Mouse (Mus musculus): Measurements from ENCODE around the gene Apobec1. TPM values are rescaled to one million over a fixed set of nuclear protein-coding genes. Genes with fewer than 3 reads are reported as not detected.

The Apobec1 gene
- total and polyA plus RNA-seq, 3 experiments = 4.5 to 5.8 TPM; not detected in 1

- peaks cover 7 to 22% of the 10 kb centered on the region in 2 experiments for H3K4me1 ChIP-seq (ENCODE audit: control insufficient read depth in 1 of 2, insufficient read depth in 2 of 2, low read length in 2 of 2)
- no peak for DNase-seq (ENCODE audit: low read depth, low spot score)
- H3K9me3 ChIP-seq (replicated peaks; ENCODE audit: insufficient read depth, low read length) = no peaks in the 10 kb centered on the region
- no peak overlapping the region for H3K9ac ChIP-seq (ENCODE audit: control insufficient read depth, low read depth, low read length, poor library complexity, severe bottlenecking)
- H3K36me3 ChIP-seq (ENCODE audit: control insufficient read depth in 1 of 2, insufficient read depth in 2 of 2, low read length in 2 of 2) = peaks cover 0 to 17% of the 10 kb centered on the region in 2 experiments; a peak in 3 of 4 replicates
- H3K79me2 ChIP-seq (ENCODE audit: control insufficient read depth, insufficient read depth, low read length, poor library complexity) = peaks cover 24% of the 10 kb centered on the region
- no peak overlapping the region for H3K4me3 ChIP-seq (ENCODE audit: control insufficient read depth in 1 of 2, insufficient read depth in 1 of 2, low read depth in 2 of 2, low read length in 2 of 2)
- H3K27ac ChIP-seq (ENCODE audit: control insufficient read depth, low read depth, low read length) = no peak overlapping the region
- H3K27me3 ChIP-seq (ENCODE audit: control insufficient read depth in 1 of 2, insufficient read depth in 2 of 2, low read length in 2 of 2) = no peaks in the 10 kb centered on the region
- TF ChIP-seq MAFK (IDR thresholded peaks at IDR 0.05; ENCODE audit: borderline replicate concordance, low read depth, low read length) (no peak), SMC3 (IDR thresholded peaks at IDR 0.05; ENCODE audit: low read depth, low read length) (no peak), USF1 (IDR thresholded peaks at IDR 0.05; ENCODE audit: low read depth, low read length) (no peak), CHD2 (IDR thresholded peaks at IDR 0.05; ENCODE audit: low read length) (no peak), UBTF (IDR thresholded peaks at IDR 0.05; ENCODE audit: borderline replicate concordance, insufficient read depth, low read depth, low read length) (no peak), POLR2AphosphoS5 (IDR thresholded peaks at IDR 0.05; ENCODE audit: borderline replicate concordance, low read depth, low read length) (no peak), ZNF384 (IDR thresholded peaks at IDR 0.05; ENCODE audit: low read depth, low read length) (no peak), ELF1 (IDR thresholded peaks at IDR 0.05; ENCODE audit: low read depth, low read length) (no peak), RAD21 (IDR thresholded peaks at IDR 0.05; ENCODE audit: low read depth, low read length) (no peak), ZMIZ1 (IDR thresholded peaks at IDR 0.05; ENCODE audit: low read depth, low read length) (no peak), CHD1 (IDR thresholded peaks at IDR 0.05; ENCODE audit: low read depth, low read length) (no peak)
These were observed 4.4 kb upstream of the Apobec1 start for GRCm38 (mm10) chr6:122606661-122607060.

- peaks cover 0 to 21% of the 10 kb centered on the region in 2 experiments; a peak in 3 of 4 replicates for H3K36me3 ChIP-seq (ENCODE audit: control insufficient read depth in 1 of 2, insufficient read depth in 2 of 2, low read length in 2 of 2)
- H3K79me2 ChIP-seq (ENCODE audit: control insufficient read depth, insufficient read depth, low read length, poor library complexity) = peaks cover 24% of the 10 kb centered on the region
- no peaks in the 10 kb centered on the region for H3K27me3 ChIP-seq (ENCODE audit: control insufficient read depth in 1 of 2, insufficient read depth in 2 of 2, low read length in 2 of 2)
- peaks cover 9 to 22% of the 10 kb centered on the region in 2 experiments for H3K4me1 ChIP-seq (ENCODE audit: control insufficient read depth in 1 of 2, insufficient read depth in 2 of 2, low read length in 2 of 2)
- H3K9ac ChIP-seq (ENCODE audit: control insufficient read depth, low read depth, low read length, poor library complexity, severe bottlenecking) = no peak overlapping the region
- peak; percentile 52 to 71 (median 56) for TF ChIP-seq CTCF (IDR thresholded peaks at IDR 0.05 in 2 of 3, conservative IDR thresholded peaks at IDR 0.05 in 1 of 3; ENCODE audit: control insufficient read depth in 1 of 3, insufficient read depth in 1 of 3, low read depth in 2 of 3, low read length in 3 of 3, poor library complexity in 1 of 3, severe bottlenecking in 1 of 3)
- no peak for TF ChIP-seq KAT2A (conservative IDR thresholded peaks at IDR 0.05; ENCODE audit: low read depth, low read length)
- no peak overlapping the region for H3K27ac ChIP-seq (ENCODE audit: control insufficient read depth, low read depth, low read length)
- no peaks in the 10 kb centered on the region for H3K9me3 ChIP-seq (replicated peaks; ENCODE audit: insufficient read depth, low read length)
- H3K4me3 ChIP-seq (ENCODE audit: control insufficient read depth in 1 of 2, insufficient read depth in 1 of 2, low read depth in 2 of 2, low read length in 2 of 2) = no peak overlapping the region
- DNase-seq (ENCODE audit: low read depth, low spot score) = peak; percentile 71
These were observed 3.2 kb upstream of the Apobec1 start for GRCm38 (mm10) chr6:122605483-122605882.

- H3K4me1 ChIP-seq (ENCODE audit: control insufficient read depth in 1 of 2, insufficient read depth in 2 of 2, low read length in 2 of 2) = peaks cover 5 to 19% of the 10 kb centered on the region in 2 experiments
- peaks cover 0 to 21% of the 10 kb centered on the region in 2 experiments; a peak in 3 of 4 replicates for H3K36me3 ChIP-seq (ENCODE audit: control insufficient read depth in 1 of 2, insufficient read depth in 2 of 2, low read length in 2 of 2)
- no peak overlapping the region for H3K9ac ChIP-seq (ENCODE audit: control insufficient read depth, low read depth, low read length, poor library complexity, severe bottlenecking)
- TF ChIP-seq POLR2AphosphoS5 (IDR thresholded peaks at IDR 0.05; ENCODE audit: borderline replicate concordance, low read depth, low read length) = no peak
- 0 out of 2 replicates have a peak, but pooled peaks have one; percentile 38 for TF ChIP-seq TBP (IDR thresholded peaks at IDR 0.05; ENCODE audit: low read depth, low read length)
- TF ChIP-seq MYC (IDR thresholded peaks at IDR 0.05; ENCODE audit: low read depth, low read length) = peak; percentile 38; the same call in 1 of the 2 replicates
- 0 out of 2 replicates have a peak, but pooled peaks have one; percentile 11 for TF ChIP-seq ETS1 (IDR thresholded peaks at IDR 0.05; ENCODE audit: low read depth, low read length)
- peak in 1 of 2 experiments; percentile 32; a peak in 1 of 4 replicates for TF ChIP-seq POLR2A (IDR thresholded peaks at IDR 0.05; ENCODE audit: control insufficient read depth in 1 of 2, insufficient read depth in 1 of 2, low read depth in 1 of 2, low read length in 2 of 2, poor library complexity in 1 of 2)
- TF ChIP-seq ELF1 (IDR thresholded peaks at IDR 0.05; ENCODE audit: low read depth, low read length) = peak; percentile 65; the same call in 1 of the 2 replicates
- no peak for TF ChIP-seq BHLHE40 (IDR thresholded peaks at IDR 0.05; ENCODE audit: borderline replicate concordance, low read depth, low read length)
- DNase-seq (ENCODE audit: low read depth, low spot score) = peak; percentile 72
- no peak overlapping the region for H3K4me3 ChIP-seq (ENCODE audit: control insufficient read depth in 1 of 2, insufficient read depth in 1 of 2, low read depth in 2 of 2, low read length in 2 of 2)
- no peaks in the 10 kb centered on the region for H3K9me3 ChIP-seq (replicated peaks; ENCODE audit: insufficient read depth, low read length)
- H3K27me3 ChIP-seq (ENCODE audit: control insufficient read depth in 1 of 2, insufficient read depth in 2 of 2, low read length in 2 of 2) = no peaks in the 10 kb centered on the region
- H3K79me2 ChIP-seq (ENCODE audit: control insufficient read depth, insufficient read depth, low read length, poor library complexity) = peaks cover 24% of the 10 kb centered on the region
- H3K27ac ChIP-seq (ENCODE audit: control insufficient read depth, low read depth, low read length) = peak overlapping the region; percentile 57
These were observed 2.0 kb upstream of the Apobec1 start for GRCm38 (mm10) chr6:122604260-122604659.

Measured in MEL (cell line).